Mouse (Mus musculus): ENCODE data around the gene Atpaf2. TPM values are rescaled to one million over a fixed set of nuclear protein-coding genes. Genes with fewer than 3 reads are reported as not detected.

The Atpaf2 gene
- polyA plus RNA-seq, 1 experiment from 2014 or later: 45.9 TPM

- peaks cover 18% of the 10 kb centered on the region for H3K4me1 ChIP-seq (ENCODE audit: control insufficient read depth, insufficient read depth, low read depth, low read length)
- peak overlapping the region; percentile 92 for H3K27ac ChIP-seq (ENCODE audit: low read depth, low read length)
- peak overlapping the region; percentile 54 for H3K4me2 ChIP-seq (ENCODE audit: low read length)
- H3K9me3 ChIP-seq (ENCODE audit: control insufficient read depth, low read length): no peaks in the 10 kb centered on the region
- ATAC-seq: peak; percentile 90
- no peaks in the 10 kb centered on the region for H3K27me3 ChIP-seq (replicated peaks; ENCODE audit: control insufficient read depth, insufficient read depth, low read length)
- peak overlapping the region; percentile 21; the same call in 1 of the 2 replicates for H3K4me3 ChIP-seq (ENCODE audit: low read length)
- H3K9ac ChIP-seq (ENCODE audit: low read depth, low read length): peak overlapping the region; percentile 56
- H3K36me3 ChIP-seq (ENCODE audit: control insufficient read depth, insufficient read depth, low read length): no peaks in the 10 kb centered on the region
- WGBS: 1% methylated on average over 16 of the region's 16 CpGs
Measured at GRCm38 (mm10) chr11:60384762-60385421, 33.4 kb downstream of the Atpaf2 start.

- Histone ChIP-seq H3K4me1 (ENCODE audit: control insufficient read depth, insufficient read depth, low read depth, low read length) (peaks cover 18% of the 10 kb centered on the region), H3K27ac (ENCODE audit: low read depth, low read length) (no peak overlapping the region), H3K4me3 (ENCODE audit: low read length) (no peak overlapping the region), H3K4me2 (ENCODE audit: low read length) (no peak overlapping the region), H3K27me3 (replicated peaks; ENCODE audit: control insufficient read depth, insufficient read depth, low read length) (no peaks in the 10 kb centered on the region), H3K9ac (ENCODE audit: low read depth, low read length) (no peak overlapping the region), H3K9me3 (ENCODE audit: control insufficient read depth, low read length) (no peaks in the 10 kb centered on the region), H3K36me3 (ENCODE audit: control insufficient read depth, insufficient read depth, low read length) (no peaks in the 10 kb centered on the region)
- WGBS: 91% methylated on average over 6 of the region's 6 CpGs
- no peak for ATAC-seq
Measured at GRCm38 (mm10) chr11:60383518-60383917, 34.7 kb downstream of the Atpaf2 start.

- Histone ChIP-seq H3K27me3 (replicated peaks; ENCODE audit: control insufficient read depth, insufficient read depth, low read length) (no peaks in the 10 kb centered on the region), H3K4me2 (ENCODE audit: low read length) (no peak overlapping the region), H3K9ac (ENCODE audit: low read depth, low read length) (no peak overlapping the region), H3K4me3 (ENCODE audit: low read length) (no peak overlapping the region), H3K36me3 (ENCODE audit: control insufficient read depth, insufficient read depth, low read length) (no peaks in the 10 kb centered on the region), H3K9me3 (ENCODE audit: control insufficient read depth, low read length) (no peaks in the 10 kb centered on the region), H3K4me1 (ENCODE audit: control insufficient read depth, insufficient read depth, low read depth, low read length) (no peaks in the 10 kb centered on the region), H3K27ac (ENCODE audit: low read depth, low read length) (no peak overlapping the region)
- 84% methylated on average over 6 of the region's 6 CpGs for WGBS
- no peak for ATAC-seq
Measured at GRCm38 (mm10) chr11:60374481-60374880, 43.8 kb downstream of the Atpaf2 start.

GRCm38 (mm10) chr11:60370431-60370830 is 47.8 kb downstream of the Atpaf2 start:
- no peaks in the 10 kb centered on the region for H3K9me3 ChIP-seq (ENCODE audit: control insufficient read depth, low read length)

GRCm38 (mm10) chr11:60369448-60369847 is 48.8 kb downstream of the Atpaf2 start:
- H3K4me2 ChIP-seq (ENCODE audit: low read length): no peak overlapping the region
- WGBS: 56% methylated on average over 4 of the region's 4 CpGs
- no peaks in the 10 kb centered on the region for H3K36me3 ChIP-seq (ENCODE audit: control insufficient read depth, insufficient read depth, low read length)
- no peak overlapping the region for H3K27ac ChIP-seq (ENCODE audit: low read depth, low read length)
- H3K27me3 ChIP-seq (replicated peaks; ENCODE audit: control insufficient read depth, insufficient read depth, low read length): no peaks in the 10 kb centered on the region
- H3K9me3 ChIP-seq (ENCODE audit: control insufficient read depth, low read length): no peaks in the 10 kb centered on the region
- ATAC-seq: no peak
- H3K4me3 ChIP-seq (ENCODE audit: low read length): no peak overlapping the region
- no peak overlapping the region for H3K9ac ChIP-seq (ENCODE audit: low read depth, low read length)
- no peaks in the 10 kb centered on the region for H3K4me1 ChIP-seq (ENCODE audit: control insufficient read depth, insufficient read depth, low read depth, low read length)

More at GRCm38 (mm10) chr11:60370431-60370830, 47.8 kb downstream of the Atpaf2 start:
- no peaks in the 10 kb centered on the region for H3K4me1 ChIP-seq (ENCODE audit: control insufficient read depth, insufficient read depth, low read depth, low read length)
- no peak overlapping the region for H3K27ac ChIP-seq (ENCODE audit: low read depth, low read length)
- H3K36me3 ChIP-seq (ENCODE audit: control insufficient read depth, insufficient read depth, low read length): no peaks in the 10 kb centered on the region
- H3K9ac ChIP-seq (ENCODE audit: low read depth, low read length): no peak overlapping the region
- 88% methylated on average over 13 of the region's 13 CpGs for WGBS
- H3K4me2 ChIP-seq (ENCODE audit: low read length): no peak overlapping the region
- no peak for ATAC-seq
- no peaks in the 10 kb centered on the region for H3K27me3 ChIP-seq (replicated peaks; ENCODE audit: control insufficient read depth, insufficient read depth, low read length)
- H3K4me3 ChIP-seq (ENCODE audit: low read length): no peak overlapping the region

GRCm38 (mm10) chr11:60368909-60369308 is 49.3 kb downstream of the Atpaf2 start:
- Histone ChIP-seq H3K4me2 (ENCODE audit: low read length) (no peak overlapping the region), H3K4me1 (ENCODE audit: control insufficient read depth, insufficient read depth, low read depth, low read length) (no peaks in the 10 kb centered on the region), H3K9ac (ENCODE audit: low read depth, low read length) (no peak overlapping the region), H3K9me3 (ENCODE audit: control insufficient read depth, low read length) (no peaks in the 10 kb centered on the region), H3K27ac (ENCODE audit: low read depth, low read length) (no peak overlapping the region), H3K4me3 (ENCODE audit: low read length) (no peak overlapping the region), H3K27me3 (replicated peaks; ENCODE audit: control insufficient read depth, insufficient read depth, low read length) (no peaks in the 10 kb centered on the region), H3K36me3 (ENCODE audit: control insufficient read depth, insufficient read depth, low read length) (no peaks in the 10 kb centered on the region)
- no peak for ATAC-seq
- WGBS: 72% methylated on average over 4 of the region's 4 CpGs

GRCm38 (mm10) chr11:60367256-60367655 is 51.0 kb downstream of the Atpaf2 start:
- Histone ChIP-seq H3K9ac (ENCODE audit: low read depth, low read length) (no peak overlapping the region), H3K4me1 (ENCODE audit: control insufficient read depth, insufficient read depth, low read depth, low read length) (no peaks in the 10 kb centered on the region), H3K9me3 (ENCODE audit: control insufficient read depth, low read length) (no peaks in the 10 kb centered on the region), H3K27me3 (replicated peaks; ENCODE audit: control insufficient read depth, insufficient read depth, low read length) (no peaks in the 10 kb centered on the region), H3K4me3 (ENCODE audit: low read length) (no peak overlapping the region), H3K4me2 (ENCODE audit: low read length) (no peak overlapping the region), H3K27ac (ENCODE audit: low read depth, low read length) (no peak overlapping the region), H3K36me3 (ENCODE audit: control insufficient read depth, insufficient read depth, low read length) (no peaks in the 10 kb centered on the region)
- no peak for ATAC-seq
- 68% methylated on average over 3 of the region's 3 CpGs for WGBS

GRCm38 (mm10) chr11:60366239-60367019 is 51.8 kb downstream of the Atpaf2 start:
- H3K27ac ChIP-seq (ENCODE audit: low read depth, low read length): no peak overlapping the region
- no peak for ATAC-seq
- no peaks in the 10 kb centered on the region for H3K4me1 ChIP-seq (ENCODE audit: control insufficient read depth, insufficient read depth, low read depth, low read length)
- H3K4me2 ChIP-seq (ENCODE audit: low read length): no peak overlapping the region
- H3K4me3 ChIP-seq (ENCODE audit: low read length): no peak overlapping the region
- WGBS: 41% methylated on average over 16 of the region's 16 CpGs
- no peak overlapping the region; the same call in 1 of the 2 replicates for H3K9ac ChIP-seq (ENCODE audit: low read depth, low read length)
- no peaks in the 10 kb centered on the region for H3K36me3 ChIP-seq (ENCODE audit: control insufficient read depth, insufficient read depth, low read length)
- no peaks in the 10 kb centered on the region for H3K27me3 ChIP-seq (replicated peaks; ENCODE audit: control insufficient read depth, insufficient read depth, low read length)
- no peaks in the 10 kb centered on the region for H3K9me3 ChIP-seq (ENCODE audit: control insufficient read depth, low read length)

- H3K9ac ChIP-seq (ENCODE audit: low read depth, low read length): no peak overlapping the region
- H3K36me3 ChIP-seq (ENCODE audit: control insufficient read depth, insufficient read depth, low read length): no peaks in the 10 kb centered on the region
- H3K4me3 ChIP-seq (ENCODE audit: low read length): no peak overlapping the region
- no peak overlapping the region for H3K4me2 ChIP-seq (ENCODE audit: low read length)
- H3K4me1 ChIP-seq (ENCODE audit: control insufficient read depth, insufficient read depth, low read depth, low read length): no peaks in the 10 kb centered on the region
- WGBS: 71% methylated on average over 5 of the region's 5 CpGs
- H3K9me3 ChIP-seq (ENCODE audit: control insufficient read depth, low read length): no peaks in the 10 kb centered on the region
- ATAC-seq: no peak
- no peak overlapping the region; the same call in 1 of the 2 replicates for H3K27ac ChIP-seq (ENCODE audit: low read depth, low read length)
- no peaks in the 10 kb centered on the region for H3K27me3 ChIP-seq (replicated peaks; ENCODE audit: control insufficient read depth, insufficient read depth, low read length)
Measured at GRCm38 (mm10) chr11:60360631-60361201, 57.5 kb downstream of the Atpaf2 start.

Measured in hindbrain, embryonic 16.5 days (tissue).